Comparison of ENCODE assay signal across 8 mouse cellular contexts in the genomic region with DNA sequence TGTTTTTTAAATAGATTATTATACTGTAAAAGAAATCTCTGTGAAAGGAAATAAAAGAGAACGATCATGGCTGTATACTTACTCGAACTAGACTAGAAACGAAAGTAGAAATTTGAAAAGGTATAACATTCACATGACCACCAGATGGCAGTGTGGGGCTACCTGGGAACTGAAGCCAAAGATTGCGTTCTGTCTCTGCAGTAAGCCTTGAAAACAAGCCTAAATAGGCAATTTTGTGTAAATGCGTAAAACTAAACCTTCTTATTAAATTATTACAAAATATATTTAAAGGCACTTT. TPM values are rescaled to one million over a fixed set of nuclear protein-coding genes. Genes with fewer than 3 reads are reported as not detected.
DNase-seq lines count a peak whose midpoint lies in the region; ATAC-seq and TF ChIP-seq lines count a peak whose summit lies in the region.

No protein-coding gene starts in this region.

- peak; percentile 69 for ATAC-seq in erythroblast, adult 5-6 weeks (replicated peaks; ENCODE audit: low FRiP score, poor library complexity, severe bottlenecking)
- no peak for ATAC-seq in heart, embryonic 14.5 days (ENCODE audit: insufficient number of reproducible peaks, insufficient read depth, low FRiP score, low read depth)
- ATAC-seq in kidney, postnatal 0 days (replicated peaks; ENCODE audit: low FRiP score, low read depth), result no peak
- no peak for ATAC-seq in liver, embryonic 14.5 days (ENCODE audit: insufficient read depth)
- 0 out of 2 replicates have a peak, but pooled peaks have one; percentile 17 for ATAC-seq in neural tube, embryonic 12.5 days (ENCODE audit: low FRiP score, low read depth)

- H3K79me2 ChIP-seq in C2C12 (ENCODE audit: control insufficient read depth, insufficient read depth), result no peaks in the 10 kb centered on the region

- no peak overlapping the region for H3K27ac ChIP-seq in heart, embryonic 14.5 days (replicated peaks in 1 of 2; ENCODE audit: control insufficient read depth in 1 of 2, insufficient read depth in 1 of 2, low read depth in 2 of 2, low read length in 2 of 2)
- H3K27ac ChIP-seq in kidney, postnatal 0 days, result no peak overlapping the region
- H3K27ac ChIP-seq in liver, embryonic 14.5 days, result no peak overlapping the region
- H3K27ac ChIP-seq in neural tube, embryonic 12.5 days, result no peak overlapping the region

- H3K4me2 ChIP-seq in heart, embryonic 14.5 days (ENCODE audit: low read length), result peak overlapping the region; percentile 56
- peak overlapping the region; percentile 45 for H3K4me2 ChIP-seq in kidney, postnatal 0 days (ENCODE audit: low read length)
- H3K4me2 ChIP-seq in liver, embryonic 14.5 days (ENCODE audit: low read depth), result peak overlapping the region; percentile 37
- H3K4me2 ChIP-seq in neural tube, embryonic 12.5 days (replicated peaks), result peak overlapping the region; percentile 33; the same call in 1 of the 2 replicates

- H3K9ac ChIP-seq in heart, embryonic 14.5 days (ENCODE audit: low read length), result peak overlapping the region; percentile 54; the same call in 1 of the 2 replicates
- no peak overlapping the region for H3K9ac ChIP-seq in kidney, postnatal 0 days (ENCODE audit: low read depth, low read length)
- H3K9ac ChIP-seq in liver, embryonic 14.5 days (replicated peaks), result no peak overlapping the region
- H3K9ac ChIP-seq in neural tube, embryonic 12.5 days, result no peak overlapping the region

- no peaks in the 10 kb centered on the region for H3K4me1 ChIP-seq in heart, embryonic 14.5 days (ENCODE audit: control insufficient read depth in 2 of 2, insufficient read depth in 2 of 2, low read length in 2 of 2)
- no peaks in the 10 kb centered on the region for H3K4me1 ChIP-seq in kidney, postnatal 0 days (replicated peaks; ENCODE audit: insufficient read depth, low read length)
- no peaks in the 10 kb centered on the region for H3K4me1 ChIP-seq in liver, embryonic 14.5 days (replicated peaks; ENCODE audit: control insufficient read depth in 2 of 2, insufficient read depth in 2 of 2, low read length in 1 of 2)
- no peaks in the 10 kb centered on the region for H3K4me1 ChIP-seq in neural tube, embryonic 12.5 days

- no peaks in the 10 kb centered on the region for H3K79me3 ChIP-seq in C2C12 (ENCODE audit: low read depth)

- no peak overlapping the region for H3ac ChIP-seq in C2C12 (ENCODE audit: control insufficient read depth, insufficient read length, low read depth)

- 31% methylated on average over 5 of the region's 5 CpGs for WGBS in heart, embryonic 14.5 days
- 48% methylated on average over 5 of the region's 5 CpGs for WGBS in kidney, postnatal 0 days
- 26% methylated on average over 5 of the region's 5 CpGs for WGBS in liver, embryonic 14.5 days (ENCODE audit: insufficient replicate concordance)
- WGBS in neural tube, embryonic 12.5 days, result 33% methylated on average over 5 of the region's 5 CpGs

- H3K27me3 ChIP-seq in C2C12 (ENCODE audit: control insufficient read depth, insufficient read depth, insufficient read length), result no peaks in the 10 kb centered on the region
- H3K27me3 ChIP-seq in heart, embryonic 14.5 days (ENCODE audit: control insufficient read depth, insufficient read depth, low read length), result no peaks in the 10 kb centered on the region
- no peaks in the 10 kb centered on the region for H3K27me3 ChIP-seq in kidney, postnatal 0 days (ENCODE audit: insufficient read depth, low read length)
- no peaks in the 10 kb centered on the region for H3K27me3 ChIP-seq in liver, embryonic 14.5 days (ENCODE audit: control insufficient read depth, insufficient read depth, low read length)
- H3K27me3 ChIP-seq in neural tube, embryonic 12.5 days (replicated peaks), result no peaks in the 10 kb centered on the region

- H3K9me3 ChIP-seq in heart, embryonic 14.5 days (ENCODE audit: control insufficient read depth, low read length), result no peaks in the 10 kb centered on the region
- H3K9me3 ChIP-seq in kidney, postnatal 0 days (replicated peaks; ENCODE audit: low read length), result no peaks in the 10 kb centered on the region
- H3K9me3 ChIP-seq in liver, embryonic 14.5 days (ENCODE audit: control insufficient read depth, low read length), result no peaks in the 10 kb centered on the region
- H3K9me3 ChIP-seq in neural tube, embryonic 12.5 days, result no peaks in the 10 kb centered on the region

- H3K36me3 ChIP-seq in C2C12 (ENCODE audit: control insufficient read depth, insufficient read depth), result no peaks in the 10 kb centered on the region
- no peaks in the 10 kb centered on the region for H3K36me3 ChIP-seq in heart, embryonic 14.5 days (ENCODE audit: control insufficient read depth, insufficient read depth, low read length)
- no peaks in the 10 kb centered on the region for H3K36me3 ChIP-seq in kidney, postnatal 0 days (ENCODE audit: insufficient read depth, low read length)
- H3K36me3 ChIP-seq in liver, embryonic 14.5 days (replicated peaks; ENCODE audit: control insufficient read depth, insufficient read depth, low read depth), result no peaks in the 10 kb centered on the region
- no peaks in the 10 kb centered on the region for H3K36me3 ChIP-seq in neural tube, embryonic 12.5 days

- peak overlapping the region; percentile 14 for H3K4me3 ChIP-seq in C2C12 (ENCODE audit: insufficient read depth, poor library complexity, severe bottlenecking)
- peak overlapping the region in 1 of 2 experiments; percentile 33; a peak in 2 of 4 replicates for H3K4me3 ChIP-seq in heart, embryonic 14.5 days (ENCODE audit: control insufficient read depth in 1 of 2, insufficient read depth in 1 of 2, low read depth in 1 of 2, low read length in 2 of 2)
- peak overlapping the region; percentile 21 for H3K4me3 ChIP-seq in kidney, postnatal 0 days (replicated peaks; ENCODE audit: low read depth, low read length)
- peak overlapping the region in 1 of 2 experiments; percentile 19; a peak in 1 of 4 replicates for H3K4me3 ChIP-seq in liver, embryonic 14.5 days (ENCODE audit: insufficient read depth in 1 of 2, low read depth in 2 of 2, low read length in 2 of 2)
- H3K4me3 ChIP-seq in neural tube, embryonic 12.5 days, result no peak overlapping the region

- no peak for TF ChIP-seq EP300 in liver, embryonic 14.5 days (IDR thresholded peaks at IDR 0.05; ENCODE audit: low read depth)

- no peak for TF ChIP-seq CTCF in C2C12 (IDR thresholded peaks at IDR 0.05; ENCODE audit: control insufficient read depth, insufficient read depth, insufficient read length)
- TF ChIP-seq CTCF in kidney, postnatal 0 days (IDR thresholded peaks at IDR 0.05; ENCODE audit: low read depth), result peak; percentile 81
- peak; percentile 62 for TF ChIP-seq CTCF in liver, embryonic 14.5 days (IDR thresholded peaks at IDR 0.05; ENCODE audit: low read depth)

- DNase-seq in adrenal gland, postnatal 36 days, result peak; percentile 64 to 69
- DNase-seq in kidney, postnatal 0 days (ENCODE audit: low spot score), result peak; percentile 83
- peak; percentile 19 to 24 (median 22) for DNase-seq in liver, embryonic 14.5 days (ENCODE audit: low read depth in 3 of 3, low spot score in 3 of 3)
- DNase-seq in testis, postnatal 10 days (ENCODE audit: low spot score), result peak; percentile 74

TF ChIP-seq in C2C12, 6 proteins besides CTCF, POLR2A, EP300 and RAD21:
- TF ChIP-seq MAX (IDR thresholded peaks at IDR 0.05) (no peak), CEBPB (IDR thresholded peaks at IDR 0.05; ENCODE audit: low read depth) (no peak), MYOD1 (IDR thresholded peaks at IDR 0.05; ENCODE audit: control insufficient read depth, insufficient read length, low read depth) (no peak), FOSL1 (IDR thresholded peaks at IDR 0.05; ENCODE audit: insufficient read depth, low read length, poor library complexity, severe bottlenecking) (no peak), USF1 (IDR thresholded peaks at IDR 0.05; ENCODE audit: low read depth) (no peak), MYOG (IDR thresholded peaks at IDR 0.05; ENCODE audit: control insufficient read depth, extremely low read depth, insufficient read length) (no peak)
TF ChIP-seq in C2C12: peak in this region for 0.

RNA-seq across cellular contexts. Expression of a gene that starts 38.5 kb away (rescaled TPM):
- polyA plus RNA-seq in C2C12 (2012; fragmentation: generic; extraction: Trizol), result not detected
- not detected for total RNA-seq in adrenal gland, postnatal 36 days (2021)
- total RNA-seq in erythroblast, adult 5-6 weeks (2015; ENCODE audit: low replicate concordance), result not detected in 2 replicates
- not detected in 2 replicates for total RNA-seq in erythroblast, adult 5-6 weeks (2017; ENCODE audit: low replicate concordance)
- polyA plus RNA-seq in heart, embryonic 14.5 days (2014; fragmentation: Nextera tagmentation; extraction: Ambion mirVana), result not detected in 2 replicates
- 0.10 and 0.13 TPM in 2 replicates for polyA plus RNA-seq in kidney, postnatal 0 days (2015; fragmentation: Nextera tagmentation; extraction: Ambion mirVana)
- not detected in 2 replicates for polyA plus RNA-seq in liver, embryonic 14.5 days (2012; rRNA removed)
- not detected in 2 replicates for polyA plus RNA-seq in liver, embryonic 14.5 days (2014; fragmentation: Nextera tagmentation; extraction: Ambion mirVana)
- polyA plus RNA-seq in neural tube, embryonic 12.5 days (2016; fragmentation: Nextera tagmentation; extraction: Ambion mirVana), result 0.47 and 0.53 TPM in 2 replicates

RNA-seq across cellular contexts. Expression of a gene that starts 51.2 kb away (rescaled TPM):
- polyA plus RNA-seq in C2C12 (2012; fragmentation: generic; extraction: Trizol), result not detected
- total RNA-seq in adrenal gland, postnatal 36 days (2021), result not detected
- total RNA-seq in erythroblast, adult 5-6 weeks (2015; ENCODE audit: low replicate concordance), result not detected in 2 replicates
- not detected in 2 replicates for total RNA-seq in erythroblast, adult 5-6 weeks (2017; ENCODE audit: low replicate concordance)
- polyA plus RNA-seq in heart, embryonic 14.5 days (2014; fragmentation: Nextera tagmentation; extraction: Ambion mirVana), result not detected in 2 replicates
- polyA plus RNA-seq in kidney, postnatal 0 days (2015; fragmentation: Nextera tagmentation; extraction: Ambion mirVana), result not detected in 2 replicates
- not detected in 2 replicates for polyA plus RNA-seq in liver, embryonic 14.5 days (2012; rRNA removed)
- polyA plus RNA-seq in liver, embryonic 14.5 days (2014; fragmentation: Nextera tagmentation; extraction: Ambion mirVana), result not detected in 2 replicates
- polyA plus RNA-seq in neural tube, embryonic 12.5 days (2016; fragmentation: Nextera tagmentation; extraction: Ambion mirVana), result not detected in 2 replicates

Comparison
In these comparisons a context has a peak if more than half of its experiments do, and no peak if none do; other contexts are left out.
1. DNase-seq: peak in every context shown above with its lines; median percentile 83 in kidney, postnatal 0 days; 74 in testis, postnatal 10 days; 66 in adrenal gland, postnatal 36 days; 22 in liver, embryonic 14.5 days.
2. ATAC-seq: peak in erythroblast, adult 5-6 weeks (single experiment) and neural tube, embryonic 12.5 days (single experiment); none in heart, embryonic 14.5 days (single experiment), kidney, postnatal 0 days (single experiment) and liver, embryonic 14.5 days (single experiment).
3. Peak in every context shown above with its lines, with median percentiles within 50 percentile points of each other: H3K4me2 ChIP-seq.